Mouse (Mus musculus) midbrain, embryonic 14.5 days (tissue): ENCODE data around the gene Ptms. TPM values are rescaled to one million over a fixed set of nuclear protein-coding genes. Genes with fewer than 3 reads are reported as not detected.

Source experiments
- ATAC-seq: fragments of 200-750 bp; cut with Nextera tagmentation; 2 replicates; pipeline ENCODE4 v1.8.0; 2017; ENCODE audit warnings: moderate number of reproducible peaks, moderate library complexity; ENCODE audit not compliant: low FRiP score, low TSS enrichment
- DNase-seq: peaks from one replicate; pipeline ENCODE4 v3.0.0-alpha.2; 2015
- H3K27ac ChIP-seq: fragments of 300-500 bp; sonication (generic); replicated peaks from 2 replicates; pipeline ENCODE4 v1.5.1; 2014; ENCODE audit warnings: mild to moderate bottlenecking, low read depth, low read length, moderate library complexity
- H3K27me3 ChIP-seq: fragments of 300-500 bp; sonication (generic); 2 replicates; pipeline ENCODE4 v1.6.1; 2014; ENCODE audit warnings: low read length, control low read depth, mixed read lengths; ENCODE audit not compliant: control insufficient read depth, insufficient read depth
- H3K36me3 ChIP-seq: fragments of 300-500 bp; sonication (generic); 2 replicates; pipeline ENCODE4 v1.6.1; 2014; ENCODE audit warnings: low read length, control low read depth; ENCODE audit not compliant: control insufficient read depth, insufficient read depth
- H3K4me1 ChIP-seq: fragments of 300-500 bp; sonication (generic); 2 replicates; pipeline ENCODE4 v1.6.1; 2014; ENCODE audit warnings: mild to moderate bottlenecking, antibody characterized with exemption, low read length, control low read depth; ENCODE audit not compliant: control insufficient read depth, insufficient read depth
- H3K4me2 ChIP-seq: fragments of 300-500 bp; sonication (generic); 2 replicates; pipeline ENCODE4 v1.6.1; 2014; ENCODE audit warnings: mild to moderate bottlenecking, low read length, moderate library complexity
- H3K4me3 ChIP-seq: fragments of 300-500 bp; sonication (generic); replicated peaks from 2 replicates; pipeline ENCODE4 v1.5.1; 2014; ENCODE audit warnings: low read depth, low read length
- H3K9ac ChIP-seq: fragments of 300-500 bp; sonication (generic); replicated peaks from 2 replicates; pipeline ENCODE4 v1.6.1; 2014; ENCODE audit warnings: mild to moderate bottlenecking, low read length, moderate library complexity
- H3K9me3 ChIP-seq: fragments of 300-500 bp; sonication (generic); 2 replicates; pipeline ENCODE4 v1.6.1; 2016; ENCODE audit warnings: low read length, control low read depth, mixed read lengths; ENCODE audit not compliant: control insufficient read depth
- WGBS: fragments of 180-500 bp; shearing (Covaris S2); extraction: QIAGEN DNeasy Blood & Tissue Kit; methylation state at CpG from one replicate; pipeline ENCODE4 v1.1.7; 2014; 5-methylcytosine and 5-hydroxymethylcytosine counted together
- polyA plus RNA-seq: library from polyadenylated mRNA; unstranded; fragments of >200 nt; fragmentation: Nextera tagmentation; extraction: Ambion mirVana; gene quantifications from 2 replicates; pipeline ENCODE4 v1.2.1, GENCODE M21; 2014

The Ptms gene
- 749 and 823 TPM in 2 replicates for polyA plus RNA-seq

GRCm38 (mm10) chr6:124919695-124920317 lies at the start of gene Ptms:
Gene Ptms, minus strand, starts transcription at chr6:124920103.
- peak within 1 kb of the TSS; percentile 100 for H3K9ac ChIP-seq
- DNase-seq, result peak; percentile 97
- H3K36me3 ChIP-seq, result peaks cover 2% of the 10 kb centered on the region; the same call in 1 of the 2 replicates
- ATAC-seq, result peak; percentile 84
- no peaks in the 10 kb centered on the region for H3K9me3 ChIP-seq
- WGBS, result 2% methylated on average over 13 of the region's 13 CpGs
- peak within 1 kb of the TSS; percentile 94 for H3K4me3 ChIP-seq
- H3K27me3 ChIP-seq, result no peaks in the 10 kb centered on the region
- peak within 1 kb of the TSS; percentile 99 for H3K4me2 ChIP-seq
- H3K27ac ChIP-seq, result peak within 1 kb of the TSS; percentile 100
- peaks cover 39% of the 10 kb centered on the region for H3K4me1 ChIP-seq

- no peak overlapping the region for H3K9ac ChIP-seq
- no peaks in the 10 kb centered on the region for H3K9me3 ChIP-seq
- DNase-seq, result peak; percentile 55
- no peak overlapping the region for H3K27ac ChIP-seq
- H3K4me3 ChIP-seq, result no peak overlapping the region
- H3K4me1 ChIP-seq, result peaks cover 14% of the 10 kb centered on the region
- no peaks in the 10 kb centered on the region for H3K36me3 ChIP-seq
- H3K4me2 ChIP-seq, result no peak overlapping the region
- WGBS, result 75% methylated on average over 4 of the region's 4 CpGs
- H3K27me3 ChIP-seq, result no peaks in the 10 kb centered on the region
- ATAC-seq, result no peak
These were observed 47.9 kb upstream of the Ptms start for GRCm38 (mm10) chr6:124967766-124968165.

- H3K27me3 ChIP-seq, result no peaks in the 10 kb centered on the region
- no peaks in the 10 kb centered on the region for H3K9me3 ChIP-seq
- H3K9ac ChIP-seq, result no peak overlapping the region
- ATAC-seq (no peak), DNase-seq (peak; percentile 11)
- H3K4me2 ChIP-seq, result peak overlapping the region; percentile 97
- H3K4me1 ChIP-seq, result peaks cover 14% of the 10 kb centered on the region
- no peak overlapping the region for H3K27ac ChIP-seq
- peaks cover 10% of the 10 kb centered on the region for H3K36me3 ChIP-seq
- H3K4me3 ChIP-seq, result peak overlapping the region; percentile 81; the same call in 1 of the 2 replicates
- WGBS, result 96% methylated on average over 7 of the region's 7 CpGs
These were observed 46.7 kb upstream of the Ptms start for GRCm38 (mm10) chr6:124966466-124967118.

- Histone ChIP-seq H3K27ac (peak overlapping the region; percentile 90), H3K4me2 (peak overlapping the region; percentile 97), H3K9me3 (no peaks in the 10 kb centered on the region), H3K27me3 (no peaks in the 10 kb centered on the region), H3K9ac (peak overlapping the region; percentile 92), H3K4me1 (peaks cover 14% of the 10 kb centered on the region), H3K36me3 (peaks cover 17% of the 10 kb centered on the region), H3K4me3 (peak overlapping the region; percentile 81)
- 0 out of 2 replicates have a peak, but pooled peaks have one; percentile 14 for ATAC-seq
- no peak for DNase-seq
- 16% methylated on average over 15 of the region's 15 CpGs for WGBS
These were observed 45.8 kb upstream of the Ptms start for GRCm38 (mm10) chr6:124965747-124966146.

GRCm38 (mm10) chr6:124965088-124965719 lies 45.3 kb upstream of the Ptms start, which contains the start of gene Cops7a:
Gene Cops7a, minus strand, starts transcription at chr6:124965538.
- H3K27me3 ChIP-seq, result no peaks in the 10 kb centered on the region
- H3K36me3 ChIP-seq, result peaks cover 23% of the 10 kb centered on the region
- peaks cover 14% of the 10 kb centered on the region for H3K4me1 ChIP-seq
- H3K9ac ChIP-seq, result peak within 1 kb of the TSS; percentile 92
- peak within 1 kb of the TSS; percentile 90 for H3K27ac ChIP-seq
- peak; percentile 97 for DNase-seq
- H3K4me3 ChIP-seq, result peak within 1 kb of the TSS; percentile 81
- peak within 1 kb of the TSS; percentile 97 for H3K4me2 ChIP-seq
- under 1% methylated on average over 68 of the region's 68 CpGs for WGBS
- peak; percentile 93 for ATAC-seq
- no peaks in the 10 kb centered on the region for H3K9me3 ChIP-seq

GRCm38 (mm10) chr6:124964638-124965037 lies 44.7 kb upstream of the Ptms start:
- Histone ChIP-seq H3K4me3 (peak overlapping the region; percentile 81), H3K27me3 (no peaks in the 10 kb centered on the region), H3K36me3 (peaks cover 28% of the 10 kb centered on the region), H3K4me2 (peak overlapping the region; percentile 97), H3K4me1 (peaks cover 14% of the 10 kb centered on the region), H3K9me3 (no peaks in the 10 kb centered on the region), H3K9ac (peak overlapping the region; percentile 92), H3K27ac (peak overlapping the region; percentile 90)
- WGBS, result 42% methylated on average over 16 of the region's 16 CpGs
- peak; percentile 36 for ATAC-seq
- no peak for DNase-seq

GRCm38 (mm10) chr6:124961021-124961420 lies 41.1 kb upstream of the Ptms start:
- ATAC-seq (no peak), DNase-seq (no peak)
- Histone ChIP-seq H3K9ac (no peak overlapping the region), H3K27ac (no peak overlapping the region), H3K36me3 (peaks cover 57% of the 10 kb centered on the region), H3K27me3 (no peaks in the 10 kb centered on the region), H3K9me3 (no peaks in the 10 kb centered on the region), H3K4me3 (no peak overlapping the region), H3K4me2 (no peak overlapping the region), H3K4me1 (peaks cover 11% of the 10 kb centered on the region)
- 93% methylated on average over 12 of the region's 12 CpGs for WGBS

DNA sequence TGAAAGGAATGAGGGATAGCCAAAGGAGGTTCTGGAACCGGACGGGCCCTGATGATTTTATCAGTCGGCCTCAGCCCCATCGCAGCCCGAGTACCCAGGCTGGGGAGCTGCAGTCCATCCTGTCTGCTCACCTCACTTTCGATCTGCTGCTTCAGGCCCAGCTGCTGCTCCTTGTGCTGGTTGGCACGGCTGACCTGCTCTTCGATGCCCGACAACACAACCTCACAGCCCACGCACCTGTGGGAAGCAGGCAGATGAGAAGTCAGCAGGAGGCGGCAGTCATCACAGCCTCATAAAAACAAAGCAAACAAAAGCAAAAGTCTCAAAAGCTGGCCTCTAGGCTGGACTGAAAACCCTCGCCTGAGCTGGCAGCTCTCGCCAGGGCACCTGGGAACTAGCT lies 40.1 kb upstream of the Ptms start:
- Histone ChIP-seq H3K9me3 (no peaks in the 10 kb centered on the region), H3K27me3 (no peaks in the 10 kb centered on the region), H3K36me3 (peaks cover 62% of the 10 kb centered on the region), H3K4me1 (peaks cover 8% of the 10 kb centered on the region), H3K9ac (no peak overlapping the region), H3K27ac (no peak overlapping the region), H3K4me3 (no peak overlapping the region), H3K4me2 (no peak overlapping the region)
- ATAC-seq (no peak), DNase-seq (no peak)
- WGBS, result 93% methylated on average over 13 of the region's 13 CpGs
